Comparison of ENCODE assay signal across 8 mouse cellular contexts in the genomic region with DNA sequence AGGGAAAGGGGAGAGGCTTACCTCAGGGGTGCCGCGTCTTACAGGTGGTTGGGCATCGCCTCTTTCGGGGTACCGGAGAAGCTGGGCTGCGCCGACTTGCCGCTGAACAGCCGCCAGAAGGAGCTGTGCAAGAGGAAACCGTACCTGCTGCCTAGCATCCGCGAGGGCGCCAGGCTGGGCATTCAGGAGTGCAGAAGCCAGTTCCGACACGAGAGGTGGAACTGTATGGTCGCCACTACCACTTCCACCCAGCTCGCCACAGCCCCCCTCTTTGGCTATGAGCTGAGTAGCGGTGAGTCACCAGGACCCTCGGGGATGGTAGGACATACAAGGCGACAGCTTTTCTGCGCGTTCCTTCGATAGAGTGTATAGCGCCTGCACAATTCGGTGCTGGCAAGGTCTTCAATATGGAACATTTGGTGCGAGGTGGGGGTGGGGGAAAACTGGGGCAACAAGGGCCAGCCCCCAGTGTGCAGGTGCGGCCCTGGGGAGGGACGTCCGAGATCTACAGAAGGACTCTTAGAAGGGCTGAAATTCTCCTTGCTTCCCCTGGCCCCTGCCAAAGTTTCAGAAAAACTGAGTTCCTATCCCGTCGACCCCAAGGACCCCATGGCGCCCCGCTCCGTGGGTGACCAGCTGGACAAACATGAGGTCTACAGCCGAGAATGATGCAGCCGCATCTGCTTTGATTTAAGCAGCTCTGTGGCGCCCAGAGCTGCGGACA. TPM values are rescaled to one million over a fixed set of nuclear protein-coding genes. Genes with fewer than 3 reads are reported as not detected.
DNase-seq lines count a peak whose midpoint lies in the region; ATAC-seq and TF ChIP-seq lines count a peak whose summit lies in the region.

No protein-coding gene starts in this region.

- H3K27me3 ChIP-seq in kidney, embryonic 14.5 days (ENCODE audit: control insufficient read depth, insufficient read depth, low read length), result peaks cover 37% of the 10 kb centered on the region
- H3K27me3 ChIP-seq in embryonic facial prominence, embryonic 15.5 days, result peaks cover 33% of the 10 kb centered on the region
- H3K27me3 ChIP-seq in hindbrain, embryonic 16.5 days (replicated peaks; ENCODE audit: control insufficient read depth, insufficient read depth, low read length), result peaks cover 24% of the 10 kb centered on the region

- no peaks in the 10 kb centered on the region for H3K36me3 ChIP-seq in kidney, embryonic 14.5 days (ENCODE audit: control insufficient read depth, insufficient read depth, low read length)
- H3K36me3 ChIP-seq in embryonic facial prominence, embryonic 15.5 days, result no peaks in the 10 kb centered on the region
- no peaks in the 10 kb centered on the region for H3K36me3 ChIP-seq in hindbrain, embryonic 16.5 days (ENCODE audit: control insufficient read depth, insufficient read depth, low read length)

- peak overlapping the region; percentile 31; the same call in 1 of the 2 replicates for H3K9ac ChIP-seq in kidney, embryonic 14.5 days (ENCODE audit: low read depth, low read length)
- H3K9ac ChIP-seq in embryonic facial prominence, embryonic 15.5 days, result no peak overlapping the region
- H3K9ac ChIP-seq in hindbrain, embryonic 16.5 days (ENCODE audit: low read depth, low read length), result peak overlapping the region; percentile 37

- H3K4me1 ChIP-seq in kidney, embryonic 14.5 days (ENCODE audit: control insufficient read depth, insufficient read depth, low read length), result peaks cover 20% of the 10 kb centered on the region; the same call in 1 of the 2 replicates
- H3K4me1 ChIP-seq in embryonic facial prominence, embryonic 15.5 days, result peaks cover 23% of the 10 kb centered on the region
- H3K4me1 ChIP-seq in hindbrain, embryonic 16.5 days (ENCODE audit: control insufficient read depth, insufficient read depth, low read depth, low read length), result peaks cover 19% of the 10 kb centered on the region
- H3K4me1 ChIP-seq in lung, adult 2 months (ENCODE audit: control insufficient read depth, insufficient read depth, low read length), result no peaks in the 10 kb centered on the region; the same call in 1 of the 2 replicates
- peaks cover 20% of the 10 kb centered on the region for H3K4me1 ChIP-seq in olfactory bulb, adult 2 months (ENCODE audit: control insufficient read depth, insufficient read depth, low read length)

- WGBS in kidney, embryonic 14.5 days, result under 1% methylated on average over 38 of the region's 38 CpGs
- WGBS in embryonic facial prominence, embryonic 15.5 days, result under 1% methylated on average over 38 of the region's 38 CpGs
- whole genome bisulfite sequencing in hindbrain, embryonic 16.5 days, result under 1% methylated on average over 38 of the region's 38 CpGs
- WGBS in lung, adult 2 months, result 3% methylated on average over 38 of the region's 38 CpGs
- WGBS in olfactory bulb, adult 2 months, result 1% methylated on average over 38 of the region's 38 CpGs

- H3K4me2 ChIP-seq in kidney, embryonic 14.5 days (replicated peaks; ENCODE audit: low read depth, low read length), result peak overlapping the region; percentile 64
- peak overlapping the region; percentile 80 for H3K4me2 ChIP-seq in embryonic facial prominence, embryonic 15.5 days (replicated peaks)
- H3K4me2 ChIP-seq in hindbrain, embryonic 16.5 days (ENCODE audit: low read length), result peak overlapping the region; percentile 87

- H3K9me3 ChIP-seq in kidney, embryonic 14.5 days (ENCODE audit: control insufficient read depth, low read length), result no peaks in the 10 kb centered on the region
- H3K9me3 ChIP-seq in embryonic facial prominence, embryonic 15.5 days (replicated peaks), result no peaks in the 10 kb centered on the region
- no peaks in the 10 kb centered on the region for H3K9me3 ChIP-seq in hindbrain, embryonic 16.5 days (ENCODE audit: control insufficient read depth, low read length)

- TF ChIP-seq POLR2A in lung, adult 2 months (IDR thresholded peaks at IDR 0.05; ENCODE audit: borderline replicate concordance, extremely low read depth, low read depth, low read length), result no peak
- TF ChIP-seq POLR2A in olfactory bulb, adult 2 months (IDR thresholded peaks at IDR 0.05; ENCODE audit: insufficient read depth, low read depth, low read length), result no peak

- peak overlapping the region; percentile 38 for H3K4me3 ChIP-seq in kidney, embryonic 14.5 days (ENCODE audit: low read length)
- H3K4me3 ChIP-seq in embryonic facial prominence, embryonic 15.5 days (replicated peaks), result peak overlapping the region; percentile 47
- peak overlapping the region; percentile 46 for H3K4me3 ChIP-seq in hindbrain, embryonic 16.5 days (ENCODE audit: low read length)
- H3K4me3 ChIP-seq in lung, adult 2 months (replicated peaks; ENCODE audit: extremely low read depth, low read depth, low read length), result no peak overlapping the region
- peak overlapping the region; percentile 31 for H3K4me3 ChIP-seq in olfactory bulb, adult 2 months (ENCODE audit: insufficient read depth, low read depth, low read length)

- ATAC-seq in kidney, embryonic 14.5 days (ENCODE audit: low FRiP score, low TSS enrichment), result peak; percentile 70
- ATAC-seq in embryonic facial prominence, embryonic 15.5 days (ENCODE audit: insufficient number of reproducible peaks, low FRiP score, low TSS enrichment, low read depth), result peak; percentile 59
- ATAC-seq in hindbrain, embryonic 16.5 days, result peak; percentile 83

- no peak overlapping the region for H3K27ac ChIP-seq in kidney, embryonic 14.5 days (ENCODE audit: low read depth, low read length)
- H3K27ac ChIP-seq in embryonic facial prominence, embryonic 15.5 days (replicated peaks), result no peak overlapping the region
- no peak overlapping the region for H3K27ac ChIP-seq in hindbrain, embryonic 16.5 days (ENCODE audit: low read depth, low read length)
- no peak overlapping the region for H3K27ac ChIP-seq in olfactory bulb, adult 2 months (ENCODE audit: insufficient read depth, low read depth, low read length)

- no peak for DNase-seq in kidney, adult 11 months
- DNase-seq in T-cell, adult 2 months (ENCODE audit: low spot score), result peak; percentile 17
- peak; percentile 17 for DNase-seq in lung, adult 2 months
- DNase-seq in c-Kit-positive CD71-positive TER-119-positive erythroid progenitor cells, embryonic 14.5 days (ENCODE audit: low spot score), result no peak

- TF ChIP-seq CTCF in lung, adult 2 months (IDR thresholded peaks at IDR 0.05; ENCODE audit: insufficient read depth, low read length), result no peak
- no peak for TF ChIP-seq CTCF in olfactory bulb, adult 2 months (IDR thresholded peaks at IDR 0.05; ENCODE audit: insufficient read depth, low read depth, low read length)

RNA-seq across cellular contexts. Expression of a gene that starts 0.9 kb away (rescaled TPM):
- polyA plus RNA-seq in kidney, embryonic 14.5 days (2014; fragmentation: Nextera tagmentation; extraction: Ambion mirVana), result 1.0 and 1.2 TPM in 2 replicates
- polyA plus RNA-seq in embryonic facial prominence, embryonic 15.5 days (2015; fragmentation: Nextera tagmentation; extraction: Ambion mirVana), result 8.9 and 9.3 TPM in 2 replicates
- 0.51 and 0.59 TPM in 2 replicates for polyA plus RNA-seq in hindbrain, embryonic 16.5 days (2015; fragmentation: Nextera tagmentation; extraction: Ambion mirVana)
- polyA plus RNA-seq in lung, adult 2 months (2012; rRNA removed), result 0.19 and 0.54 TPM in 2 replicates
- not detected in 2 replicates for polyA plus RNA-seq in olfactory bulb, adult 2 months (2012; ENCODE audit: insufficient read depth, insufficient read length, low replicate concordance, missing spikeins)

Comparison
In these comparisons a context has a peak if more than half of its experiments do, and no peak if none do; other contexts are left out.
1. DNase-seq: peak in T-cell, adult 2 months (single experiment) and lung, adult 2 months (single experiment); none in kidney, adult 11 months (single experiment) and c-Kit-positive CD71-positive TER-119-positive erythroid progenitor cells, embryonic 14.5 days (single experiment).
2. Peak in every context shown above with its lines, with median percentiles within 50 percentile points of each other: ATAC-seq and H3K4me2 ChIP-seq.